Mouse (Mus musculus): ENCODE measurements around the gene Bend5.

The Bend5 gene

GRCm38 (mm10) chr4:111487233-111487843, 72.5 kb downstream of the Bend5 start:
- DNase-seq = no peak

DNA sequence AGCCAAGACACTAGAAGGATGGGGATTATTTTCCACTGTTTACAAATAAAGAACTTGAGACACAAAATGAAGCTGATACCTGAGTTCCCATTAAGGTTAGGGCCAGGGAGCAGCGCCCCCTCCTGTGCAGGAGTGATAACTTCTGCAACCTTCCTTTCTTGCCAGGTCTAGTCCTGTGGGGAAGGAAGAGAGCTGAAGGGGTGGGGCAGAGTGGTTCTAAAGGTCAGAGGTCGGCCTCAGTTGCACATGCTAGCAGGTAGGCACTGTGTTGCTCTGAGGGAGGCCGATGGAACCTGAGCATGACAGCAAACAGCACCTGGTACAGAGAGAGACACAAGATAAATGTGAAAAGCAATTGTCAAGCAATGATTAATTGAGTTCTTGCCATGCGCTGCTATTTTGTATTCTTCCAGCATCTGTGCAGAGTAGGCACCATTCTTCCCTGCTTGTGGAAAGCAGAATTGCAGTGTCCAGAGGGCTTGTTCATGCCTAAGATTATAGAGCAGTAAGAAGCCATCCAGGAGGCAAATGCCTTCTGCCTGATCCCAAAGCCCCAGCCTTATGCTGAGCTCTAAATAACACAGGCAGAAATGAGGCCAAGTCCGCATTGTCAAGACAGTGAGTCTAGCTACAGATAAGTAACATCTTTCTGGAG, 79.1 kb downstream of the Bend5 start:
- no peak for DNase-seq

- DNase-seq = peak; percentile 83
Measured at GRCm38 (mm10) chr4:111495949-111496348, 81.1 kb downstream of the Bend5 start.

DNA sequence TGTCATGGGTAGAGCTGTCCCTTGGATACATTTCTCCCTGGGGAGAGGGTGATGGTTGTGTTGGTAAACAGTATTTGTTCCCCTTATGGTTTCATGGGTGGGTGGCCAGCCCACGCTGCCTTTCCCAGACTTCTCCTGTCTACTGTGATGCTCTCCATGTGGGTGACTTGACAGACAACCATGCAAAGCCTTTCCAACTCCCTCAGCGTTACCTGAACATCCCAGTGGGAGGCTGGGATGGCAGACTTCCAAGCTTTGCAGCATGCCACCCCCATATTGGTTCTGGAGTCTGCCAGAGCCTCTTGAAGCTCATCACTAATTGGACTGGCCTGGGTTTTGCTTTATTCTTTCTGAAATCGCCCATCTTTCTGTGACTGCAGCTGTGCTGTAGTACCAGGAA, 83.9 kb downstream of the Bend5 start:
- peak; percentile 59 for DNase-seq

GRCm38 (mm10) chr4:111501441-111501840, 86.6 kb downstream of the Bend5 start:
- DNase-seq = no peak

DNA sequence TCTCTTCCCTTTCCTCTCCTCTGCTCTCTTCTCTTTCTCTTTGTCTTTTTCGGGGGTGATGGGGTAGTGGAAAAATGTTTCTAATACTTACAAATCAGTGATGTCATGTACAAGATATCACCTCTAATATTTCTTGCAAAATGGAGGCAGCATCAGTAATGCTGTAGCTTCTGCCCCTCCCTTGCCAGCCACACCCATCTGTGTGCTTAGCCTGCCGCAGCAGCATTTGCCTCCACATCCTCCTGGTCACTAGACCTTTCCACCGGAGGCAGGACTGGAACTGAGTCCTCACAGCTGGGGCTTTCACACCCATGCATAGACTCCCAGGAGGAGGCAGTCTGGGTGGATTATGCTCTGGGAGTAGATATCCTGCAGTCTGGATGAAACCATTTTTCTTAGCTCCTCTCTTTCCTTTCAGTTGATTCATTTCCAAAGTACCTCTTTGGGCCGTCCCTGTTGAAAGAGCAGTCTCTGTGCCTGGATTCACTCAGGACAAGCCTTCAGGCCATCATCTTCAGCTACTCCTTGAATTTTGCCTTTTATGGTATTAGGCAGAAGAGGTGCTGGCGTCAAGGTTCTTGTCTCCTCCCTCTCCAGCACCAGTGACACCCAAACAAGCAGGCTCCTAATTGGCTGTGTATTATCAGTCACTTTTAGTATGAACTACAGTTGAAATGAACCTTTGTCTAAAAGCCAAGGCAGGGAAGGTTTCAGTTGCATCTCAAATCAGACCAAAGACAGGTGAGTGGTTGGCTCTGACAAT, 88.3 kb downstream of the Bend5 start:
- no peak for DNase-seq

DNA sequence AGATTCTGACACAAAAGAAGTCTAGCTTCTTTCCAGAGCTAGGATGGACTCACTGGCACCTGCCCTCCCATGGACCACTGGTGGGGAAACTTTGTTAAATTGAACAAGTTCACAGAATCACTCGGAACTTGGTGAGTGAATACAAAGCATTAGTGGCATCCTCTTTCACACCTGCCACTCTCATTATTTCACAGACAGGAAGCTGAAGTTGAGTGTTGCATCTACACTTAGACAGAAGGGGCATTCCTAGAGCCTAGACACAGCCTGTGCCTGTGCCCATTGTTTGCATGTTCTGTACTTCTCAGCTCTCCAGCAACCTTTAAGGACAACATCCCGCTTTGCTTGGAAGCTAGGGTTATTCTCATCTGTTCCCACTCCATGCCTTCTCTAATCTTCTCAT, 90.1 kb downstream of the Bend5 start:
- DNase-seq = no peak

Measured in right cerebral cortex, postnatal 14 days (tissue).